Mouse (Mus musculus): ENCODE data around the gene Hist1h2ao. TPM values are rescaled to one million over a fixed set of nuclear protein-coding genes. Genes with fewer than 3 reads are reported as not detected.
A peak's percentile ranks its signal among the peaks of the same experiment; 100 is the strongest.
"Not testable (repeated sequence)": the region's sequence is repeated elsewhere in the genome, so short reads cannot be mapped to it uniquely, and the experiment has no call there.

Gene Hist1h2ao
- polyA plus RNA-seq, 1 experiment from 2014 or later, result not detected

DNA sequence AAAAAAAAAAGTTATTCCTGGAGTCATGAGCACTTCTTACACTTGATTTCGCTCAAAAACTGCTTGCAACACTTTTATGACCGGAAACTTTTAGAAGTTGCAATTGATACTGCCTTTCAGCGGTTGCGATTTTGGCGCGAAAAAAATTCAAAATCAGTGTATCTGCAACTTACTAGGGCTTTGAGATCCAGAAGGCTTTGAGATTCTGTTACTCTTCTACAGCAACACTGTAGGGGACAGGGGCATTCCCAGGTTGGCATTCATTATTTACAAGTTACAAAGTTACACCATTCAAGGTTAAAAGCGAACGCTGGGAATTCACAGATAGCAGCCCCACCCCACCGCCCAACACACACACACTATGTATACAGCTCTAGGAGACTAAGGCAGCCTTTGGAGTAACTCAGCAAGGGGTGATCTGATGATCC is 26.5 kb upstream of the Hist1h2ao start:
- H3K27ac ChIP-seq (replicated peaks; ENCODE audit: low read depth, low read length), result peak overlapping the region; percentile 89
- peak overlapping the region; percentile 44 for H3K4me3 ChIP-seq (ENCODE audit: low read depth, low read length)
- no peaks in the 10 kb centered on the region for H3K27me3 ChIP-seq (replicated peaks; ENCODE audit: control insufficient read depth, insufficient read depth, low read length)
- peak overlapping the region; percentile 60 for H3K4me2 ChIP-seq (ENCODE audit: low read depth, low read length)
- H3K36me3 ChIP-seq (ENCODE audit: control insufficient read depth, insufficient read depth, low read length), result no peaks in the 10 kb centered on the region
- H3K9ac ChIP-seq (ENCODE audit: low read depth, low read length), result peak overlapping the region; percentile 54
- ATAC-seq (ENCODE audit: low read depth) (no peak), DNase-seq (ENCODE audit: low spot score) (peak; percentile 81)
- peaks cover 34% of the 10 kb centered on the region for H3K4me1 ChIP-seq (ENCODE audit: control insufficient read depth, insufficient read depth, low read length)
- H3K9me3 ChIP-seq (ENCODE audit: control insufficient read depth, low read length), result no peaks in the 10 kb centered on the region
- 0% methylated on average over 9 of the region's 9 CpGs for WGBS

DNA sequence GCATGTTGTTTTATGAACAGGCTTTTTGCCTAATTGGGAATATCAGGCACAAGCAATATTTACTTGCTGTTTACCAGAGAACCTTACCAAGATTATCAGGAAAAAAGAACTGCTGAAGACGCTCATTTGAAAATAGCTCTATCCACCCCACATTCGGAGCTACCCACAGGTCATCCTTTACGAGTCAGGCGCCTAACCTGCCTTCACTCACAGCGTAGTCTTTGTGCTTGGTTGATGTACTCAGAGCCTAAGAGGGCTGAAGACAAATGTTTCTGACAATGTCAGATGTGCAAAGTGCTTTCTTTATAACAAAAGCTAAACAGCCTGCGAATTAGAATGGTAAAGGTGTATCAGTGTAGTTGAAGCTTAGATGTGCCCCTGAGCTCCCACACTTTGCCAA is 26.0 kb upstream of the Hist1h2ao start:
- H3K9me3 ChIP-seq (ENCODE audit: control insufficient read depth, low read length), result no peaks in the 10 kb centered on the region
- H3K9ac ChIP-seq (ENCODE audit: low read depth, low read length), result peak overlapping the region; percentile 54
- 36% methylated on average over 6 of the region's 6 CpGs for WGBS
- H3K27ac ChIP-seq (replicated peaks; ENCODE audit: low read depth, low read length), result peak overlapping the region; percentile 89
- peak overlapping the region; percentile 44 for H3K4me3 ChIP-seq (ENCODE audit: low read depth, low read length)
- H3K36me3 ChIP-seq (ENCODE audit: control insufficient read depth, insufficient read depth, low read length), result no peaks in the 10 kb centered on the region
- DNase-seq (ENCODE audit: low spot score) (no peak), ATAC-seq (ENCODE audit: low read depth) (no peak)
- peaks cover 38% of the 10 kb centered on the region for H3K4me1 ChIP-seq (ENCODE audit: control insufficient read depth, insufficient read depth, low read length)
- no peaks in the 10 kb centered on the region for H3K27me3 ChIP-seq (replicated peaks; ENCODE audit: control insufficient read depth, insufficient read depth, low read length)
- H3K4me2 ChIP-seq (ENCODE audit: low read depth, low read length), result peak overlapping the region; percentile 60

- Histone ChIP-seq H3K36me3 (ENCODE audit: control insufficient read depth, insufficient read depth, low read length) (no peaks in the 10 kb centered on the region), H3K27ac (replicated peaks; ENCODE audit: low read depth, low read length) (peak overlapping the region; percentile 90), H3K4me2 (ENCODE audit: low read depth, low read length) (peak overlapping the region; percentile 56), H3K27me3 (replicated peaks; ENCODE audit: control insufficient read depth, insufficient read depth, low read length) (no peaks in the 10 kb centered on the region), H3K9ac (ENCODE audit: low read depth, low read length) (peak overlapping the region; percentile 63), H3K4me3 (ENCODE audit: low read depth, low read length) (peak overlapping the region; percentile 36), H3K4me1 (ENCODE audit: control insufficient read depth, insufficient read depth, low read length) (peaks cover 39% of the 10 kb centered on the region), H3K9me3 (ENCODE audit: control insufficient read depth, low read length) (no peaks in the 10 kb centered on the region)
- ATAC-seq (ENCODE audit: low read depth) (no peak), DNase-seq (ENCODE audit: low spot score) (peak; percentile 64)
- 4% methylated on average over 8 of the region's 8 CpGs for WGBS
Observed at GRCm38 (mm10) chr13:21786189-21786898, 23.9 kb upstream of the Hist1h2ao start.

DNA sequence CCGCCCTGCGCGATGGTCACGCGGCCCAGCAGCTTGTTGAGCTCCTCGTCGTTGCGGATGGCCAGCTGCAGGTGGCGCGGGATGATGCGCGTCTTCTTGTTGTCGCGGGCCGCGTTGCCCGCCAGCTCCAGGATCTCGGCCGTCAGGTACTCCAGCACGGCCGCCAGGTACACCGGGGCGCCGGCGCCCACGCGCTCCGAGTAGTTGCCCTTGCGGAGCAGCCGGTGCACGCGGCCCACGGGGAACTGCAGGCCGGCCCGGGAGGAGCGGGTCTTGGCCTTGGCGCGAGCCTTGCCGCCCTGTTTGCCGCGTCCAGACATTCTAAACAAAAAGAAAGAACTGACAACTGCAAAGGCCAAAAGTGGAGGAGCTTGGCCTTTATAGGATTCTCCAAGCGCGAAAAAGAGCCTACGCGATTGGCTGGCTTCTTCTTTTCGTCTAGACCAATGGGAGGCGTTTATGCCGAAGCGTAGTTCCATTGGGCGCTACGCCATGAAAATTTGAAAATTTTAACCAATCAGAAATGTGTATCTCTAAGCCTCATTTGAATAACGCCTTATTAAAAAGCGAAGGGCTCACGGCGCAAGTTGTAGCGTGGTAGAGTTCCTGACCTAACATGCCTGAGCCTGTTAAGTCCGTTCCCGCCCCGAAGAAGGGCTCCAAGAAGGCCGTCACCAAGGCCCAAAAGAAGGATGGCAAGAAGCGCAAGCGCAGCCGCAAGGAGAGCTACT is 23.2 kb upstream of the Hist1h2ao start, which contains the start of the genes Hist1h2an and Hist1h2bp:
TSS of gene Hist1h2an (minus strand) at position 320 of the 731 bp plus-strand sequence.
TSS of gene Hist1h2bp (plus strand) at position 563 of the 731 bp plus-strand sequence.
- ATAC-seq (ENCODE audit: low read depth), result peak; percentile 93
- not testable (repeated sequence) for H3K27me3 ChIP-seq (replicated peaks; ENCODE audit: control insufficient read depth, insufficient read depth, low read length); H3K36me3 ChIP-seq (ENCODE audit: control insufficient read depth, insufficient read depth, low read length); H3K9me3 ChIP-seq (ENCODE audit: control insufficient read depth, low read length)
- H3K4me3 ChIP-seq (ENCODE audit: low read depth, low read length), result peak within 1 kb of the TSS; percentile 36
- H3K4me2 ChIP-seq (ENCODE audit: low read depth, low read length), result peak within 1 kb of the TSS; percentile 56
- peak within 1 kb of the TSS; percentile 90 for H3K27ac ChIP-seq (replicated peaks; ENCODE audit: low read depth, low read length)
- WGBS, result under 1% methylated on average over 34 of the region's 63 CpGs
- peak; percentile 99 for DNase-seq (ENCODE audit: low spot score)
- peak within 1 kb of the TSS; percentile 63 for H3K9ac ChIP-seq (ENCODE audit: low read depth, low read length)
- peaks cover 38% of the 10 kb centered on the region for H3K4me1 ChIP-seq (ENCODE audit: control insufficient read depth, insufficient read depth, low read length)

DNA sequence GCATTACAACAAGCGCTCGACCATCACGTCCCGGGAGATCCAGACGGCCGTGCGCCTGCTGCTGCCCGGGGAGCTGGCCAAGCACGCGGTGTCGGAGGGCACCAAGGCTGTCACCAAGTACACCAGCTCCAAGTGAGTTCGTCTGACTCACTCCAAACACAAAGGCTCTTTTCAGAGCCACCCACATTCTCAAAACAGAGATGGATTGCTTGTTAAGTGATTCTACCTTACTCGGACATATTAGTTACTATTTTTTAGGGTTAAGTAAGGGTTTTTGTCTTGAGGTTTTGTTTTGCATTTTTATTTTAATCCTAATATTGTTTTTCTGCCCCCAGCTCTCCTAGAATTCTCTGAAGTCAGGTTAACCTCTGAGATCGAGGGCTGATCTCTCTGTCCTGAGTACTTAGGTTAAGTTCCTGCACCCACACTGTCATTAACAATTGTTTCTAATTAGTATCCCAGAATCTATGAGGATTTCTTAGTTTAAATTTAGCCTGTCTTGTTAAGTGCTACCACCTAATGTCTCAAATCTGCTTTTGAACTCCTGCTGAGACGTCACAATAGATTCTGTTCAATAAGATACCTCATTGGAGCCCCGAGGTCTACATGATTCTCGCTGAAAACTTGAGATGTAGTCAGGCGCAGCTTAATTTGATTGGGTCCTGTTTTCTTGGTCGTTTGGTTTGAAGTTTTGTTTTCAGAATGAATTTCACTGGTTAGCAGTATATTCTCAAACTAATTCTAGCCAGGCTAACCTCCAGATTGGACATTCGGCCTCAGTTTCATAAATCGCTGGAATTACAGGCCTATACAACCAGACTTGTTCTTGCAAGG is 22.3 kb upstream of the Hist1h2ao start:
- H3K4me2 ChIP-seq (ENCODE audit: low read depth, low read length), result peak overlapping the region; percentile 56
- ATAC-seq (ENCODE audit: low read depth) (0 out of 2 replicates have a peak, but pooled peaks have one; percentile 2), DNase-seq (ENCODE audit: low spot score) (peak; percentile 68)
- H3K36me3 ChIP-seq (ENCODE audit: control insufficient read depth, insufficient read depth, low read length), result no peaks in the 10 kb centered on the region
- H3K4me1 ChIP-seq (ENCODE audit: control insufficient read depth, insufficient read depth, low read length), result peaks cover 31% of the 10 kb centered on the region
- H3K9me3 ChIP-seq (ENCODE audit: control insufficient read depth, low read length), result no peaks in the 10 kb centered on the region
- H3K4me3 ChIP-seq (ENCODE audit: low read depth, low read length), result peak overlapping the region; percentile 36
- no peaks in the 10 kb centered on the region for H3K27me3 ChIP-seq (replicated peaks; ENCODE audit: control insufficient read depth, insufficient read depth, low read length)
- peak overlapping the region; percentile 90 for H3K27ac ChIP-seq (replicated peaks; ENCODE audit: low read depth, low read length)
- peak overlapping the region; percentile 50 for H3K9ac ChIP-seq (ENCODE audit: low read depth, low read length)
- WGBS, result 16% methylated on average over 13 of the region's 21 CpGs

DNA sequence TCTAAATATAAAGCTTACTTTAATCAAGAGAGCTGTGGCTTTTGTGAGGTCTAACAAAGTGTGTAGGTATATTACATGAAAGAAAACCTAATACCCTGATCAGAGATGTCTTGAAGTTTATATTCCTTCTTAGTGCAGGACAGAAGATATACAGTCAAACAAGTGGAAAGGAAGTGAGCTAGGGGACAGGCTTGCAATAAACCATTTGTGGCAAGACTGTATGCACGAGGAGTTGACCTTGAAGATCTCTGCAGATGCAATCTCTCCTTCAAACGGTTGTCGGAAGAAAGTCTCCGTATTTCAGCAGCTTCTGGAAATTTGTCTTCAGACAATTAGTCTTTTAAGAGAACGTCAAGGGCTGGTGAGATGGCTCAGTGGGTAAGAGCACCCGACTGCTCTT is 20.3 kb upstream of the Hist1h2ao start:
- Histone ChIP-seq H3K4me1 (ENCODE audit: control insufficient read depth, insufficient read depth, low read length) (peaks cover 22% of the 10 kb centered on the region), H3K9me3 (ENCODE audit: control insufficient read depth, low read length) (no peaks in the 10 kb centered on the region), H3K27ac (replicated peaks; ENCODE audit: low read depth, low read length) (no peak overlapping the region), H3K4me3 (ENCODE audit: low read depth, low read length) (no peak overlapping the region), H3K36me3 (ENCODE audit: control insufficient read depth, insufficient read depth, low read length) (no peaks in the 10 kb centered on the region), H3K9ac (ENCODE audit: low read depth, low read length) (no peak overlapping the region), H3K4me2 (ENCODE audit: low read depth, low read length) (no peak overlapping the region), H3K27me3 (replicated peaks; ENCODE audit: control insufficient read depth, insufficient read depth, low read length) (no peaks in the 10 kb centered on the region)
- 52% methylated on average over 6 of the region's 6 CpGs for WGBS
- no peak for DNase-seq (ENCODE audit: low spot score)
- no peak for ATAC-seq (ENCODE audit: low read depth)

DNA sequence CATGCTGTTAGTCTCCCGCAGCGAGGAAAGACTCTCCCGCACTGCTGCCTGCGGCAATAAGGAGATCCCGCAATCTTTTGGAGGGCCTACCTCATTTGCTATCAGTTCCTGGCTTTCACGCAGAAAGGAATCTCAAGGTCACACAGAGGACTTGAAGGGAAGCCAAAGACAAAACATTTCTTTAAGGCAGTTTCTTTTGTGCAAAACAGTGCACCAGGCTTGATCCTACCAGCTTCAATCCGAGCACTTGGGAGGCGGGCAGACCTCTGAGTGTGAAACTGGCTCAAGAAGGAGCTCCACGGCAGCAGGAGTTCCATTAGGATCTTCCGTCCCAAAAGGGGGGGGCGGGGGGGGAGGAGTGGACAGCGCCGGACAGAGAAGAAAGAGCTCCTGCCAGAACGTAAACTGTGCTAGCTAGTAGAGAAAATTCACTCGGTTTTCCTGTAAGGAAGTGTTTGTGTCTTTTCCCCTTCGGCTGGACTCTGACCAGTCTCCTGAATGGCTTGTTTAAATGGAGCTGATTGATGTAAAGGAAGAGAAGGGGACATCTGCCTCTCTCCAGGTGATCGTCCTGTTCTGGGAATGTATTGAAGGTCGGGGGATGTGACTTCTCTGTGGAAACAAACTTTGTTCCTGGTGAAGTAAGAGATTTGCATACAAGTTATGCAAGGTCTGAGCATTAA is 19.5 kb upstream of the Hist1h2ao start:
- H3K27me3 ChIP-seq (replicated peaks; ENCODE audit: control insufficient read depth, insufficient read depth, low read length), result no peaks in the 10 kb centered on the region

GRCm38 (mm10) chr13:21795584-21795983 is 14.7 kb upstream of the Hist1h2ao start:
- Histone ChIP-seq H3K9me3 (ENCODE audit: control insufficient read depth, low read length) (no peaks in the 10 kb centered on the region), H3K4me2 (ENCODE audit: low read depth, low read length) (no peak overlapping the region), H3K4me1 (ENCODE audit: control insufficient read depth, insufficient read depth, low read length) (peaks cover 2% of the 10 kb centered on the region; the same call in 1 of the 2 replicates), H3K4me3 (ENCODE audit: low read depth, low read length) (no peak overlapping the region), H3K27ac (replicated peaks; ENCODE audit: low read depth, low read length) (no peak overlapping the region), H3K27me3 (replicated peaks; ENCODE audit: control insufficient read depth, insufficient read depth, low read length) (no peaks in the 10 kb centered on the region), H3K9ac (ENCODE audit: low read depth, low read length) (no peak overlapping the region), H3K36me3 (ENCODE audit: control insufficient read depth, insufficient read depth, low read length) (no peaks in the 10 kb centered on the region)
- DNase-seq (ENCODE audit: low spot score), result no peak
- ATAC-seq (ENCODE audit: low read depth), result no peak
- WGBS, result 90% methylated on average over 7 of the region's 7 CpGs

More for the DNA sequence above, 19.5 kb upstream of the Hist1h2ao start:
- peaks cover 22% of the 10 kb centered on the region for H3K4me1 ChIP-seq (ENCODE audit: control insufficient read depth, insufficient read depth, low read length)
- H3K9ac ChIP-seq (ENCODE audit: low read depth, low read length), result peak overlapping the region; percentile 51
- DNase-seq (ENCODE audit: low spot score), result peak; percentile 13
- peak overlapping the region; percentile 49 for H3K4me2 ChIP-seq (ENCODE audit: low read depth, low read length)
- H3K4me3 ChIP-seq (ENCODE audit: low read depth, low read length), result peak overlapping the region; percentile 16; the same call in 1 of the 2 replicates
- WGBS, result 11% methylated on average over 18 of the region's 18 CpGs
- ATAC-seq (ENCODE audit: low read depth), result no peak
- H3K36me3 ChIP-seq (ENCODE audit: control insufficient read depth, insufficient read depth, low read length), result no peaks in the 10 kb centered on the region
- peak overlapping the region; percentile 48 for H3K27ac ChIP-seq (replicated peaks; ENCODE audit: low read depth, low read length)
- no peaks in the 10 kb centered on the region for H3K9me3 ChIP-seq (ENCODE audit: control insufficient read depth, low read length)
